Mouse (Mus musculus): ENCODE measurements at regions not wholly inside any gene's neighbourhood (a gene's known extent, or its start where the extent isn't known, plus 50 kb on each side); places are given as distances from the start of the nearest gene placed in this dataset. TPM values are rescaled to one million over a fixed set of nuclear protein-coding genes. Genes with fewer than 3 reads are reported as not detected.

Small RNAs in the stretch of these regions (microRNA-seq; reads per million reads assigned to microRNA genes)
- gene Gm25025, result not detected

Measured in kidney, embryonic 16.5 days (tissue).